ENCODE assay signal across 27 mouse cellular contexts in genomic region chr10:96609356-96610345, GRCm38 (mm10). TPM values are rescaled to one million over a fixed set of nuclear protein-coding genes. Genes with fewer than 3 reads are reported as not detected.
A peak's percentile ranks its signal among the peaks of the same experiment; 100 is the strongest.
DNase-seq lines count a peak whose midpoint lies in the region; ATAC-seq and TF ChIP-seq lines count a peak whose summit lies in the region.
"Had no signal": no experiment of that assay in that cellular context is flagged by ENCODE, and none has a peak within 500 bp of the region (broad histone marks: within the 10 kb centered on the region; RNA-seq: fewer than 3 reads in every experiment).

No protein-coding gene starts in this region.

- peaks cover 4% of the 10 kb centered on the region; the same call in 1 of the 2 replicates for H3K9me3 ChIP-seq in heart, embryonic 12.5 days (replicated peaks)
- H3K9me3 ChIP-seq in ES-E14 (ENCODE audit: control insufficient read depth, insufficient read depth, low read depth, low read length), result no peaks in the 10 kb centered on the region
- H3K9me3 ChIP-seq in hindbrain, embryonic 11.5 days (ENCODE audit: control insufficient read depth, low read length), result no peaks in the 10 kb centered on the region
- H3K9me3 ChIP-seq: intestine, embryonic 15.5 days; limb, embryonic 13.5 days; liver, embryonic 12.5 days; neural tube, embryonic 12.5 days; stomach, embryonic 15.5 days had no signal

- no peak overlapping the region for H3K27ac ChIP-seq in heart, embryonic 12.5 days (ENCODE audit: poor library complexity, severe bottlenecking)
- no peak overlapping the region for H3K27ac ChIP-seq in ES-E14 (ENCODE audit: insufficient read depth, low read depth, low read length, poor library complexity, severe bottlenecking)
- H3K27ac ChIP-seq in brown adipose tissue, adult 24 weeks (replicated peaks; ENCODE audit: low read depth, low read length), result peak overlapping the region; percentile 29
- no peak overlapping the region for H3K27ac ChIP-seq in hindbrain, embryonic 11.5 days (ENCODE audit: low read depth, low read length)
- H3K27ac ChIP-seq: heart, adult 2 months; hindbrain, embryonic 14.5 days; intestine, embryonic 15.5 days; layer of hippocampus, adult 2 months; limb, embryonic 13.5 days; liver, embryonic 12.5 days; midbrain, embryonic 13.5 days; neural tube, embryonic 12.5 days; stomach, embryonic 15.5 days had no signal

- H3K4me1 ChIP-seq in heart, embryonic 12.5 days (replicated peaks), result no peaks in the 10 kb centered on the region
- peaks cover 0 to 2% of the 10 kb centered on the region in 2 experiments; a peak in 2 of 4 replicates for H3K4me1 ChIP-seq in ES-E14 (ENCODE audit: control insufficient read depth in 2 of 2, insufficient read depth in 2 of 2, low read length in 2 of 2, poor library complexity in 1 of 2)
- no peaks in the 10 kb centered on the region for H3K4me1 ChIP-seq in brown adipose tissue, adult 24 weeks (ENCODE audit: control insufficient read depth, insufficient read depth, insufficient read length, low read length)
- H3K4me1 ChIP-seq in hindbrain, embryonic 11.5 days (replicated peaks; ENCODE audit: control insufficient read depth, insufficient read depth, low read length), result no peaks in the 10 kb centered on the region
- H3K4me1 ChIP-seq: intestine, embryonic 15.5 days; limb, embryonic 13.5 days; midbrain, embryonic 13.5 days; neural tube, embryonic 12.5 days; stomach, embryonic 15.5 days had no signal

- no peak overlapping the region for H3K4me2 ChIP-seq in heart, embryonic 12.5 days
- no peak overlapping the region for H3K4me2 ChIP-seq in hindbrain, embryonic 11.5 days (replicated peaks; ENCODE audit: low read depth, low read length)
- H3K4me2 ChIP-seq: hindbrain, embryonic 14.5 days; intestine, embryonic 15.5 days; limb, embryonic 13.5 days; liver, embryonic 12.5 days; midbrain, embryonic 13.5 days; neural tube, embryonic 12.5 days; stomach, embryonic 15.5 days had no signal

- no peaks in the 10 kb centered on the region for H3K36me3 ChIP-seq in heart, embryonic 12.5 days
- H3K36me3 ChIP-seq in ES-E14 (ENCODE audit: control insufficient read depth, insufficient read depth, low read length, poor library complexity, severe bottlenecking), result no peaks in the 10 kb centered on the region
- no peaks in the 10 kb centered on the region for H3K36me3 ChIP-seq in hindbrain, embryonic 11.5 days (ENCODE audit: control insufficient read depth, insufficient read depth, low read length)
- H3K36me3 ChIP-seq: intestine, embryonic 15.5 days; limb, embryonic 13.5 days; liver, embryonic 12.5 days; midbrain, embryonic 13.5 days; neural tube, embryonic 12.5 days; stomach, embryonic 15.5 days had no signal

- no peak overlapping the region for H3K4me3 ChIP-seq in heart, embryonic 12.5 days
- H3K4me3 ChIP-seq in ES-E14 (ENCODE audit: insufficient read depth in 1 of 2, low read depth in 1 of 2, low read length in 2 of 2, poor library complexity in 1 of 2, severe bottlenecking in 1 of 2), result no peak overlapping the region
- H3K4me3 ChIP-seq in brown adipose tissue, adult 24 weeks (ENCODE audit: insufficient read depth, low read depth, low read length), result no peak overlapping the region
- no peak overlapping the region for H3K4me3 ChIP-seq in hindbrain, embryonic 11.5 days (ENCODE audit: low read depth, low read length)
- H3K4me3 ChIP-seq: heart, adult 2 months; intestine, embryonic 15.5 days; layer of hippocampus, adult 2 months; limb, embryonic 13.5 days; liver, embryonic 12.5 days; midbrain, embryonic 13.5 days; neural tube, embryonic 12.5 days; stomach, embryonic 15.5 days had no signal

- 77% methylated on average over 8 of the region's 8 CpGs for WGBS in heart, embryonic 12.5 days
- WGBS in hindbrain, embryonic 11.5 days, result 81% methylated on average over 8 of the region's 8 CpGs

- no peak for ATAC-seq in heart, embryonic 12.5 days (ENCODE audit: insufficient number of reproducible peaks, low FRiP score)
- no peak for ATAC-seq in hindbrain, embryonic 11.5 days (ENCODE audit: low FRiP score)
- ATAC-seq: forebrain, postnatal 0 days; intestine, embryonic 15.5 days; liver, embryonic 12.5 days; midbrain, embryonic 13.5 days had no signal

- in situ Hi-C loops in ES-E14 (cut with MboI; ENCODE audit: low sequenced_read_pairs in 2 of 2, unreplicated experiment in 2 of 2), result no loop called here

- DNase-seq in heart, adult 11 months, result peak; percentile 90
- DNase-seq in CD4-positive helper T cell, adult 2 months (ENCODE audit: low read depth, low spot score), result peak; percentile 81
- peak; percentile 74 for DNase-seq in ES-E14 (ENCODE audit: low read depth, low spot score)
- no peak for DNase-seq in hindbrain, embryonic 11.5 days (ENCODE audit: low spot score)
- no peak for DNase-seq in embryo, embryonic 11 days
- DNase-seq in kidney, postnatal 4 days, result no peak
- DNase-seq: adrenal gland, postnatal 14 days; cerebellum, adult 9-11 months; forebrain, postnatal 0 days; gastrocnemius, postnatal 25 days; heart, adult 2 months; heart, postnatal 36 days; kidney, adult 8-10 months; kidney, postnatal 10 days; lung, adult 18-20 months; lung, postnatal 14 days; retina, postnatal 1 day had no signal

- H3K9ac ChIP-seq in heart, embryonic 12.5 days, result no peak overlapping the region
- H3K9ac ChIP-seq in ES-E14 (ENCODE audit: insufficient read depth, low read depth, low read length, poor library complexity, severe bottlenecking), result no peak overlapping the region
- no peak overlapping the region for H3K9ac ChIP-seq in hindbrain, embryonic 11.5 days (ENCODE audit: low read depth, low read length)
- H3K9ac ChIP-seq: forebrain, postnatal 0 days; hindbrain, embryonic 14.5 days; intestine, embryonic 15.5 days; limb, embryonic 13.5 days; liver, embryonic 12.5 days; midbrain, embryonic 13.5 days; neural tube, embryonic 12.5 days; stomach, embryonic 15.5 days had no signal

- 0 out of 2 replicates have a peak, but pooled peaks cover 2% of the 10 kb centered on the region for H3K27me3 ChIP-seq in heart, embryonic 12.5 days (replicated peaks)
- H3K27me3 ChIP-seq in hindbrain, embryonic 11.5 days (ENCODE audit: control insufficient read depth, insufficient read depth, low read length), result no peaks in the 10 kb centered on the region
- H3K27me3 ChIP-seq: intestine, embryonic 15.5 days; limb, embryonic 13.5 days; liver, embryonic 12.5 days; midbrain, embryonic 13.5 days; neural tube, embryonic 12.5 days; stomach, embryonic 15.5 days had no signal

TF ChIP-seq in ES-E14, 5 proteins besides CTCF, POLR2A, EP300 and RAD21:
- TF ChIP-seq ZNF384 (IDR thresholded peaks at IDR 0.05; ENCODE audit: low read depth, low read length) (no peak), CHD2 (IDR thresholded peaks at IDR 0.05; ENCODE audit: low read depth, low read length) (no peak), ZC3H11A (IDR thresholded peaks at IDR 0.05; ENCODE audit: borderline replicate concordance, low read depth, low read length) (no peak), HCFC1 (IDR thresholded peaks at IDR 0.05; ENCODE audit: borderline replicate concordance, insufficient read depth, low read length) (no peak), MAFK (IDR thresholded peaks at IDR 0.05; ENCODE audit: insufficient read depth, low read depth, low read length) (no peak)
TF ChIP-seq in ES-E14: peak in this region for 0.

RNA-seq across cellular contexts. Expression of gene Btg1, which starts 7.2 kb away (rescaled TPM):
- 46.9 and 51.6 TPM in 2 replicates for polyA plus RNA-seq in heart, embryonic 12.5 days (2016; fragmentation: Nextera tagmentation; extraction: Ambion mirVana)
- 16.1 and 22.0 TPM in 2 replicates for total RNA-seq in ES-E14 (2012; rRNA removed)
- polyA plus RNA-seq in brown adipose tissue, adult 24 weeks (2012; ENCODE audit: insufficient read depth, insufficient read length, missing spikeins), result 38.8 and 52.9 TPM in 2 replicates
- 57.2 and 57.6 TPM in 2 replicates for polyA plus RNA-seq in hindbrain, embryonic 11.5 days (2014; fragmentation: Nextera tagmentation; extraction: Ambion mirVana)

Comparison
In these comparisons a context has a peak if more than half of its experiments do, and no peak if none do; other contexts are left out.
1. DNase-seq: peak in heart, adult 11 months (single experiment), CD4-positive helper T cell, adult 2 months (single experiment) and ES-E14 (single experiment); none in hindbrain, embryonic 11.5 days (single experiment), embryo, embryonic 11 days (single experiment) and kidney, postnatal 4 days (0 of 2).